Mouse (Mus musculus) heart, adult 11 months (tissue): Measurements from ENCODE around the gene Srrm2.

Experiments
- DNase-seq: peaks from one replicate; pipeline ENCODE4 v3.0.0; 2022

The Srrm2 gene

GRCm38 (mm10) chr17:23867756-23868155 is 77.4 kb downstream of the Srrm2 start, which contains the start of gene Prss21:
Prss21 (plus strand) TSS chr17:23868056.
- DNase-seq = no peak

- DNase-seq = peak; percentile 79
Observed at GRCm38 (mm10) chr17:23868513-23868912, 78.2 kb downstream of the Srrm2 start.
